Mouse (Mus musculus): ENCODE measurements around the gene Tmem184b.

DNA sequence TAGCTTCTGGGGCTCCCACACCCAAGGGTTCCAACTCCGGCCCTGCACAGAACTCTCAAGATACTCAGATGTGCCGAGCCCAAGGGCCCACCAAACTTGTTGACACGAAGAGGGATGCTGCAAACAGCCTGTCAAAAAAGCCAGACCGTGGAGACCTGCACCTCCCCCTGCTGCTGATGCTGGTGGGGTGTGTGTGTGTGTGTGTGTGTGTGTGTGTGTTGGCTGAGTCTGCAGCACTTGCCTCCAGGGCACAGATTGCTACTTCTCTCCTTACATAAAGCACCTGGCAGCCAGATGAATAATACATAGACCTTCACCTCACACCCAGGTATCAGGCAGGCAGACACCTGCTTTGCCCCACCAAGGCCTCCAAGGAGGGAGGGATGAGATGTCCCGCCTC lies 1.2 kb downstream of the Tmem184b start:
- no peak for TF ChIP-seq POLR2A (IDR thresholded peaks at IDR 0.05; ENCODE audit: low read depth, low read length)
- TF ChIP-seq CTCF (conservative IDR thresholded peaks at IDR 0.05; ENCODE audit: insufficient read depth, insufficient read length, low read depth, low read length): no peak

All from kidney, adult 2 months (tissue).